Mouse (Mus musculus): ENCODE measurements around the gene Slc19a1. TPM values are rescaled to one million over a fixed set of nuclear protein-coding genes. Genes with fewer than 3 reads are reported as not detected.
A peak's percentile ranks its signal among the peaks of the same experiment; 100 is the strongest.

Gene Slc19a1
- polyA plus RNA-seq, 1 experiment from 2014 or later: 32.5 TPM

- H3K36me3 ChIP-seq: peaks cover under 1% of the 10 kb centered on the region; the same call in 1 of the 2 replicates
- peak overlapping the region; percentile 62 for H3K4me3 ChIP-seq (replicated peaks)
- H3K4me2 ChIP-seq (replicated peaks): peak overlapping the region; percentile 86
- H3K27ac ChIP-seq (replicated peaks): 0 out of 2 replicates have a peak overlapping the region, but pooled peaks have one; percentile 51
- peaks cover 31% of the 10 kb centered on the region for H3K4me1 ChIP-seq
- no peaks in the 10 kb centered on the region for H3K27me3 ChIP-seq
- no peaks in the 10 kb centered on the region for H3K9me3 ChIP-seq (replicated peaks)
- WGBS: under 1% methylated on average over 30 of the region's 30 CpGs
- peak; percentile 26 for ATAC-seq (ENCODE audit: insufficient number of reproducible peaks, low FRiP score, low TSS enrichment, low read depth)
- peak overlapping the region; percentile 31 for H3K9ac ChIP-seq
Observed at GRCm38 (mm10) chr10:77033323-77034025, 1.4 kb downstream of the Slc19a1 start.

DNA sequence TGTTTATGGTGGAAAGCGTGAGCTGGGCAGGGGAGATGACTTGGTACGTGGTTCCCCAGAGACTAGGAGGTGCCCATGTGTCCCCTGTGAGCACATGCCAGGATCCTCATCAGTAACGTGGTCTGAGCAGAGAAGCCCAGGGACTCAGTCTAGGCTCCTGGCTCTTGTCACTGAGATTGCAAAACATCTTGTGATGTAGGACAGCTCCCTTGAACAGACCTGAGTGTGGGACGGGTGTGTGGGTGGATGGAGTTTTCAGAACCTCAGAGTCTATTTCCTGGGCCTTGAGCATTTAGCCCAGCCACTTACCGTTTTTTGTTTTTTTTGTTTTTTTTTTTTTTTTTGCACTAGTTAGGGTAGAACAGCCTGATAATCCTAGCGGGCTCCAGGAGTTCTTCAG is 3.4 kb downstream of the Slc19a1 start:
- Histone ChIP-seq H3K27me3 (no peaks in the 10 kb centered on the region), H3K4me1 (peaks cover 31% of the 10 kb centered on the region), H3K9ac (no peak overlapping the region), H3K9me3 (replicated peaks) (no peaks in the 10 kb centered on the region), H3K4me3 (replicated peaks) (no peak overlapping the region), H3K4me2 (replicated peaks) (no peak overlapping the region), H3K36me3 (peaks cover 12% of the 10 kb centered on the region; the same call in 1 of the 2 replicates), H3K27ac (replicated peaks) (no peak overlapping the region)
- 69% methylated on average over 6 of the region's 6 CpGs for WGBS
- ATAC-seq (ENCODE audit: insufficient number of reproducible peaks, low FRiP score, low TSS enrichment, low read depth): no peak

- Histone ChIP-seq H3K9me3 (replicated peaks) (no peaks in the 10 kb centered on the region), H3K9ac (no peak overlapping the region), H3K4me2 (replicated peaks) (no peak overlapping the region), H3K36me3 (peaks cover 38% of the 10 kb centered on the region), H3K4me3 (replicated peaks) (no peak overlapping the region), H3K4me1 (peaks cover 28% of the 10 kb centered on the region), H3K27ac (replicated peaks) (no peak overlapping the region), H3K27me3 (no peaks in the 10 kb centered on the region)
- WGBS: 82% methylated on average over 8 of the region's 8 CpGs
- no peak for ATAC-seq (ENCODE audit: insufficient number of reproducible peaks, low FRiP score, low TSS enrichment, low read depth)
Observed at GRCm38 (mm10) chr10:77038579-77039174, 6.6 kb downstream of the Slc19a1 start.

- H3K9ac ChIP-seq: no peak overlapping the region
- ATAC-seq (ENCODE audit: insufficient number of reproducible peaks, low FRiP score, low TSS enrichment, low read depth): no peak
- H3K4me3 ChIP-seq (replicated peaks): no peak overlapping the region
- H3K4me1 ChIP-seq: no peaks in the 10 kb centered on the region
- H3K27me3 ChIP-seq: no peaks in the 10 kb centered on the region
- H3K27ac ChIP-seq (replicated peaks): no peak overlapping the region
- peaks cover 70% of the 10 kb centered on the region for H3K36me3 ChIP-seq
- H3K4me2 ChIP-seq (replicated peaks): no peak overlapping the region
- WGBS: 73% methylated on average over 4 of the region's 4 CpGs
- H3K9me3 ChIP-seq (replicated peaks): no peaks in the 10 kb centered on the region
Observed at GRCm38 (mm10) chr10:77048196-77048595, 16.2 kb downstream of the Slc19a1 start.

- H3K4me3 ChIP-seq (replicated peaks): no peak overlapping the region
Observed at GRCm38 (mm10) chr10:77048606-77049005, 16.6 kb downstream of the Slc19a1 start.

DNA sequence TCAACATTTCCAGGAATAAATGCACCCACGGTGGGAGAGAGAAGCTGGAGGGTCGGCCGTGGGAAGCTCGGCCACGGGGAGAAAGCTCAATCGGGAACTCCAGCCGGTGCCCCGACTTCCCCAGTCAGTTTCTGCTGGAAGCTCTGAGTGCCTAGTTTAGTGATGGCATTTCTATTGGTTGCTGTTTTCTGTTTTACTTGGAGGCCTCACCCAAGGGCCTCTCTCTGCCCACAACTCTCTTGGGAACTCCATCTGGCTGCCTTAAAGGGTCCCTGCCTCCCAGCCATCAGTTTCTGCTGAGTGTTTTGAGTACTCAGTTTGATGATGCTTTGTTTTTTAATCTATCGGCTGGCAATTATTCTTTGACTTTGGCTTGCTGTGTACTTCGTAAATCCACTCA is 24.7 kb downstream of the Slc19a1 start:
- H3K36me3 ChIP-seq: peaks cover 8% of the 10 kb centered on the region
- no peak for ATAC-seq (ENCODE audit: insufficient number of reproducible peaks, low FRiP score, low TSS enrichment, low read depth)
- no peaks in the 10 kb centered on the region for H3K9me3 ChIP-seq (replicated peaks)
- no peaks in the 10 kb centered on the region for H3K4me1 ChIP-seq
- H3K9ac ChIP-seq: no peak overlapping the region
- no peak overlapping the region for H3K4me2 ChIP-seq (replicated peaks)
- no peak overlapping the region for H3K27ac ChIP-seq (replicated peaks)
- WGBS: 70% methylated on average over 10 of the region's 10 CpGs
- H3K27me3 ChIP-seq: no peaks in the 10 kb centered on the region
- no peak overlapping the region for H3K4me3 ChIP-seq (replicated peaks)

More at GRCm38 (mm10) chr10:77048606-77049005, 16.6 kb downstream of the Slc19a1 start:
- H3K27me3 ChIP-seq: no peaks in the 10 kb centered on the region
- H3K27ac ChIP-seq (replicated peaks): no peak overlapping the region
- peaks cover 66% of the 10 kb centered on the region for H3K36me3 ChIP-seq
- H3K4me1 ChIP-seq: no peaks in the 10 kb centered on the region
- no peaks in the 10 kb centered on the region for H3K9me3 ChIP-seq (replicated peaks)
- H3K4me2 ChIP-seq (replicated peaks): no peak overlapping the region
- ATAC-seq (ENCODE audit: insufficient number of reproducible peaks, low FRiP score, low TSS enrichment, low read depth): no peak
- 90% methylated on average over 3 of the region's 3 CpGs for WGBS
- H3K9ac ChIP-seq: no peak overlapping the region

DNA sequence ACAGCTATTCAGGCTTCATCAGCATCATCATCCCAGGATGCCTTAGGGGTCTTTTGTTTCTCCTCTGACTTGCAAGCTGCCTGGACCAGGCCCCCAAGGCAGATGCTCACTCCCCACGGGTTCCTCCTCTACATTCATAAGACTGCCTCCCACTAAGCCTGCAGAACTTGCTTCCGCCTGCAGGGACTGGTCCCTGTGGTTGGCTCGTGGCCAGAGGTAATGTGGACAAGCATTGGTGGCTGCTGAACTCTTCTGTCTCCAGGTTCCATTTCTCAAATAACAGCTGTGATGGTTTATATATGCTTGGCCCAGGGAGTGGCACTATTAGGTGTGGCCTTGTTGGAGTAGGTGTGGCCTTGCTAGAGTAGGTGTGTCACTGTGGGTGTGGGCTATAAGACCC is 29.4 kb downstream of the Slc19a1 start:
- Histone ChIP-seq H3K4me1 (no peaks in the 10 kb centered on the region), H3K36me3 (no peaks in the 10 kb centered on the region), H3K27ac (replicated peaks) (no peak overlapping the region), H3K9me3 (replicated peaks) (no peaks in the 10 kb centered on the region), H3K4me2 (replicated peaks) (no peak overlapping the region), H3K27me3 (no peaks in the 10 kb centered on the region), H3K9ac (no peak overlapping the region), H3K4me3 (replicated peaks) (no peak overlapping the region)
- 62% methylated on average over 3 of the region's 3 CpGs for WGBS
- ATAC-seq (ENCODE audit: insufficient number of reproducible peaks, low FRiP score, low TSS enrichment, low read depth): no peak

GRCm38 (mm10) chr10:77062393-77063010 is 30.5 kb downstream of the Slc19a1 start:
- Histone ChIP-seq H3K4me3 (replicated peaks) (no peak overlapping the region), H3K4me1 (no peaks in the 10 kb centered on the region), H3K27me3 (no peaks in the 10 kb centered on the region), H3K27ac (replicated peaks) (no peak overlapping the region), H3K36me3 (no peaks in the 10 kb centered on the region), H3K4me2 (replicated peaks) (no peak overlapping the region), H3K9ac (no peak overlapping the region), H3K9me3 (replicated peaks) (no peaks in the 10 kb centered on the region)
- WGBS: 81% methylated on average over 11 of the region's 11 CpGs
- no peak for ATAC-seq (ENCODE audit: insufficient number of reproducible peaks, low FRiP score, low TSS enrichment, low read depth)

- Histone ChIP-seq H3K4me1 (no peaks in the 10 kb centered on the region), H3K9me3 (replicated peaks) (no peaks in the 10 kb centered on the region), H3K27ac (replicated peaks) (no peak overlapping the region), H3K4me3 (replicated peaks) (no peak overlapping the region), H3K27me3 (no peaks in the 10 kb centered on the region), H3K36me3 (no peaks in the 10 kb centered on the region), H3K4me2 (replicated peaks) (no peak overlapping the region), H3K9ac (no peak overlapping the region)
- no peak for ATAC-seq (ENCODE audit: insufficient number of reproducible peaks, low FRiP score, low TSS enrichment, low read depth)
- 88% methylated on average over 3 of the region's 3 CpGs for WGBS
Observed at GRCm38 (mm10) chr10:77064239-77064638, 32.2 kb downstream of the Slc19a1 start.

GRCm38 (mm10) chr10:77064659-77065058 is 32.6 kb downstream of the Slc19a1 start:
- no peak for ATAC-seq (ENCODE audit: insufficient number of reproducible peaks, low FRiP score, low TSS enrichment, low read depth)

GRCm38 (mm10) chr10:77068469-77068868 is 36.4 kb downstream of the Slc19a1 start:
- 79% methylated on average over 7 of the region's 7 CpGs for WGBS
- no peak for ATAC-seq (ENCODE audit: insufficient number of reproducible peaks, low FRiP score, low TSS enrichment, low read depth)
- Histone ChIP-seq H3K4me2 (replicated peaks) (no peak overlapping the region), H3K4me1 (no peaks in the 10 kb centered on the region), H3K4me3 (replicated peaks) (no peak overlapping the region), H3K9me3 (replicated peaks) (no peaks in the 10 kb centered on the region), H3K9ac (no peak overlapping the region), H3K36me3 (0 out of 2 replicates have a peak, but pooled peaks cover 3% of the 10 kb centered on the region), H3K27ac (replicated peaks) (no peak overlapping the region), H3K27me3 (no peaks in the 10 kb centered on the region)

More at GRCm38 (mm10) chr10:77064659-77065058, 32.6 kb downstream of the Slc19a1 start:
- no peak overlapping the region for H3K9ac ChIP-seq
- no peak overlapping the region for H3K4me2 ChIP-seq (replicated peaks)
- H3K27me3 ChIP-seq: no peaks in the 10 kb centered on the region
- H3K4me1 ChIP-seq: no peaks in the 10 kb centered on the region
- no peaks in the 10 kb centered on the region for H3K9me3 ChIP-seq (replicated peaks)
- no peak overlapping the region for H3K27ac ChIP-seq (replicated peaks)
- H3K4me3 ChIP-seq (replicated peaks): no peak overlapping the region
- 0 out of 2 replicates have a peak, but pooled peaks cover 3% of the 10 kb centered on the region for H3K36me3 ChIP-seq
